Mouse (Mus musculus): ENCODE measurements around the gene Pakap. TPM values are rescaled to one million over a fixed set of nuclear protein-coding genes. Genes with fewer than 3 reads are reported as not detected.

The Pakap gene
- polyA plus RNA-seq, 2 experiments: 0.51 TPM; not detected in 1

GRCm38 (mm10) chr4:57547785-57548184 lies 20.2 kb upstream of the Pakap start:
- no peak for DNase-seq (ENCODE audit: low read depth in 3 of 3, low spot score in 3 of 3)
- Histone ChIP-seq H3K27me3 (ENCODE audit: control insufficient read depth, insufficient read depth, low read length) (no peaks in the 10 kb centered on the region), H3K36me3 (replicated peaks; ENCODE audit: control insufficient read depth, insufficient read depth, low read depth) (no peaks in the 10 kb centered on the region), H3K9ac (replicated peaks) (no peak overlapping the region), H3K4me3 (ENCODE audit: insufficient read depth in 1 of 2, low read depth in 2 of 2, low read length in 2 of 2) (no peak overlapping the region), H3K4me2 (ENCODE audit: low read depth) (no peak overlapping the region), H3K27ac (no peak overlapping the region), H3K9me3 (ENCODE audit: control insufficient read depth, low read length) (no peaks in the 10 kb centered on the region), H3K4me1 (replicated peaks; ENCODE audit: control insufficient read depth in 2 of 2, insufficient read depth in 2 of 2, low read length in 1 of 2) (no peaks in the 10 kb centered on the region)
- ATAC-seq (ENCODE audit: insufficient read depth): no peak
- no peak for TF ChIP-seq CTCF (IDR thresholded peaks at IDR 0.05; ENCODE audit: low read depth)
- TF ChIP-seq EP300 (IDR thresholded peaks at IDR 0.05; ENCODE audit: low read depth): no peak
- WGBS (ENCODE audit: insufficient replicate concordance): 66% methylated on average over 7 of the region's 7 CpGs

DNA sequence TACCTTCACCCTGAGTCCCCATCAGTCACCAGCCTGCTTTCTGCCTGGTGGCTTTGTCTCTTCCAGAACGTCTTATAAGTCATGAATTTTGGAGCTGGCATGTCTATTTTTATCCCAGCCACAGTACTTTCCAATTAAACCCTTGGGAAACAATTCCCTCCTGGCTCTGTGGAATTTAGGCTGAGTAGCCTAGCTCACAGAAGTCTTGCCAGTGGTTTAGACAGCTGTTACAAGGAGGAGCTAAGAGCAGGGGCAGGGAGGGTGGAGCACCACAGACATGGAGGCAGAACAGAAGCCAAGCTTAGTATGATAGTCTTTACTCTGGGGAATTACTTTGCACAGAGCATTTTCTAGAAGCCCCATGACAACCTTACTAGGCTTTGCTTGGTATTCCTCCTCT lies 17.8 kb upstream of the Pakap start:
- Histone ChIP-seq H3K9me3 (ENCODE audit: control insufficient read depth, low read length) (no peaks in the 10 kb centered on the region), H3K4me2 (ENCODE audit: low read depth) (no peak overlapping the region), H3K36me3 (replicated peaks; ENCODE audit: control insufficient read depth, insufficient read depth, low read depth) (no peaks in the 10 kb centered on the region), H3K4me1 (replicated peaks; ENCODE audit: control insufficient read depth in 2 of 2, insufficient read depth in 2 of 2, low read length in 1 of 2) (no peaks in the 10 kb centered on the region), H3K9ac (replicated peaks) (no peak overlapping the region), H3K4me3 (ENCODE audit: insufficient read depth in 1 of 2, low read depth in 2 of 2, low read length in 2 of 2) (no peak overlapping the region), H3K27ac (no peak overlapping the region), H3K27me3 (ENCODE audit: control insufficient read depth, insufficient read depth, low read length) (no peaks in the 10 kb centered on the region)
- ATAC-seq (ENCODE audit: insufficient read depth) (no peak), DNase-seq (ENCODE audit: low read depth in 3 of 3, low spot score in 3 of 3) (no peak)
- TF ChIP-seq EP300 (IDR thresholded peaks at IDR 0.05; ENCODE audit: low read depth) (no peak), CTCF (IDR thresholded peaks at IDR 0.05; ENCODE audit: low read depth) (no peak)
- WGBS (ENCODE audit: insufficient replicate concordance): 21% methylated on average over 1 of the region's 1 CpGs

- Histone ChIP-seq H3K4me1 (replicated peaks; ENCODE audit: control insufficient read depth in 2 of 2, insufficient read depth in 2 of 2, low read length in 1 of 2) (no peaks in the 10 kb centered on the region), H3K9ac (replicated peaks) (no peak overlapping the region), H3K36me3 (replicated peaks; ENCODE audit: control insufficient read depth, insufficient read depth, low read depth) (no peaks in the 10 kb centered on the region), H3K27ac (no peak overlapping the region), H3K4me3 (ENCODE audit: insufficient read depth in 1 of 2, low read depth in 2 of 2, low read length in 2 of 2) (no peak overlapping the region), H3K4me2 (ENCODE audit: low read depth) (no peak overlapping the region), H3K9me3 (ENCODE audit: control insufficient read depth, low read length) (no peaks in the 10 kb centered on the region), H3K27me3 (ENCODE audit: control insufficient read depth, insufficient read depth, low read length) (no peaks in the 10 kb centered on the region)
- WGBS (ENCODE audit: insufficient replicate concordance): 43% methylated on average over 2 of the region's 2 CpGs
- DNase-seq (ENCODE audit: low read depth in 3 of 3, low spot score in 3 of 3) (no peak), ATAC-seq (ENCODE audit: insufficient read depth) (no peak)
- TF ChIP-seq EP300 (IDR thresholded peaks at IDR 0.05; ENCODE audit: low read depth) (no peak), CTCF (IDR thresholded peaks at IDR 0.05; ENCODE audit: low read depth) (no peak)
Observed at GRCm38 (mm10) chr4:57557102-57557501, 10.9 kb upstream of the Pakap start.

DNA sequence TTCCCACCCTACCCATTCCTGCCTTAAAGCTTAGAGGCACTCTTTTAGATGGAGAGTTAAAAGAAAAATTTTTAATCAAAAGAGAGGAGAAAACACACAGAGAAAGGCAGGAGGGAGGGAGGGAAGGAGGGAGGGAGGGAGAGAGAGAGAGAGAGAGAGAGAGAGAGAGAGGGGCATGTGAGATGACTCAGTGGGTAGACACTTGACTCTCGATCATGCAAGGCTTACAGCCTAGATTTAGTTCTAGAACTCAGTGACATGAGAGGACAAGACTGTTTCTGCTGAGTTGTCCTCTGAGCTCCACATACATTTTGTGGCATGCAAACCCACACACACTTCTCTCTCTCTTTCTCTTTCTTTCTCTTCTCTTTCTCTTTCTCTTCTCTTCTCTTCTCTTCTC lies 8.5 kb upstream of the Pakap start:
- H3K27ac ChIP-seq: no peak overlapping the region
- no peak overlapping the region for H3K9ac ChIP-seq (replicated peaks)
- 23% methylated on average over 1 of the region's 1 CpGs for WGBS (ENCODE audit: insufficient replicate concordance)
- DNase-seq (ENCODE audit: low read depth in 3 of 3, low spot score in 3 of 3) (no peak), ATAC-seq (ENCODE audit: insufficient read depth) (no peak)
- TF ChIP-seq CTCF (IDR thresholded peaks at IDR 0.05; ENCODE audit: low read depth): no peak
- no peak overlapping the region for H3K4me3 ChIP-seq (ENCODE audit: insufficient read depth in 1 of 2, low read depth in 2 of 2, low read length in 2 of 2)
- H3K36me3 ChIP-seq (replicated peaks; ENCODE audit: control insufficient read depth, insufficient read depth, low read depth): no peaks in the 10 kb centered on the region
- no peaks in the 10 kb centered on the region for H3K9me3 ChIP-seq (ENCODE audit: control insufficient read depth, low read length)
- H3K4me1 ChIP-seq (replicated peaks; ENCODE audit: control insufficient read depth in 2 of 2, insufficient read depth in 2 of 2, low read length in 1 of 2): no peaks in the 10 kb centered on the region
- H3K27me3 ChIP-seq (ENCODE audit: control insufficient read depth, insufficient read depth, low read length): no peaks in the 10 kb centered on the region
- H3K4me2 ChIP-seq (ENCODE audit: low read depth): no peak overlapping the region

- 33% methylated on average over 3 of the region's 3 CpGs for WGBS (ENCODE audit: insufficient replicate concordance)
- no peaks in the 10 kb centered on the region for H3K36me3 ChIP-seq (replicated peaks; ENCODE audit: control insufficient read depth, insufficient read depth, low read depth)
- no peaks in the 10 kb centered on the region for H3K9me3 ChIP-seq (ENCODE audit: control insufficient read depth, low read length)
- no peak for TF ChIP-seq EP300 (IDR thresholded peaks at IDR 0.05; ENCODE audit: low read depth)
- no peak for TF ChIP-seq CTCF (IDR thresholded peaks at IDR 0.05; ENCODE audit: low read depth)
- H3K27ac ChIP-seq: no peak overlapping the region
- H3K9ac ChIP-seq (replicated peaks): no peak overlapping the region
- no peaks in the 10 kb centered on the region for H3K27me3 ChIP-seq (ENCODE audit: control insufficient read depth, insufficient read depth, low read length)
- no peak for ATAC-seq (ENCODE audit: insufficient read depth)
- no peak overlapping the region for H3K4me3 ChIP-seq (ENCODE audit: insufficient read depth in 1 of 2, low read depth in 2 of 2, low read length in 2 of 2)
- no peaks in the 10 kb centered on the region for H3K4me1 ChIP-seq (replicated peaks; ENCODE audit: control insufficient read depth in 2 of 2, insufficient read depth in 2 of 2, low read length in 1 of 2)
- H3K4me2 ChIP-seq (ENCODE audit: low read depth): no peak overlapping the region
- DNase-seq (ENCODE audit: low read depth in 3 of 3, low spot score in 3 of 3): no peak
Observed at GRCm38 (mm10) chr4:57560010-57560409, 8.0 kb upstream of the Pakap start.

Data from liver, embryonic 14.5 days (tissue).